Comparison of ENCODE assay signal across 8 mouse cellular contexts in the genomic region with DNA sequence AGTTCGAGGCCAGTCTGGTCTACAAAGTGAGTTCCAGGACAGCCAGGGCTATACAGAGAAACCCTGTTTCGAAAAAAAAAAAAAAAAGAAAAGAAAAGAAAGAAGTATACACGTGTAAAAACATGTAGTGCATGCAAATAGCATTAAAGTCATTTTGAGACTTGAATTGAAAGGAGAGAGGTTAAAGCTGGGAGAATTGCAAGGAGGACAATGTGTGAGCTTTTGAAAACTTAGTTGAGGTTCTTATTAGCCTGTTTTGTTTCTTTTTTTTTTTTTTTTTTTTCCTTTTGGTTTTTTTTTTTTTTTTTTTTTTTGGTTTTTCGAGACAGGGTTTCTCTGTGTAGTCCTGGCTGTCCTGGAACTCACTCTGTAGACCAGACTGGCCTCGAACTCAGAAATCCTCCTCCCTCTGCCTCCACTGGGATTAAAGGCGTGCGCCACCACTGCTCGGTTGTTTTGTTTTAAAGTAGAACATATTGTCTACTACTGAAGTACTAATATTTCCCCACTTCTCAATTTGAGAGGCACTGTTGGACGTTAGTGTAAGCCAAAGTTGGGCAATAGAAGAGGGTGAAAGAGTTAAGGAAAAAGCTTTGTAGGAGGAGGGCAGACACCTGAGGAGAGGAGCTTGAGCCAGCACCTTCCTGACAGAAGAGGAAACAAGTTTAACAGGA. TPM values are rescaled to one million over a fixed set of nuclear protein-coding genes. Genes with fewer than 3 reads are reported as not detected.
A peak's percentile ranks its signal among the peaks of the same experiment; 100 is the strongest.
DNase-seq lines count a peak whose midpoint lies in the region; ATAC-seq and TF ChIP-seq lines count a peak whose summit lies in the region.

No protein-coding gene starts in this region.

- 0 out of 2 replicates have a peak, but pooled peaks cover 2% of the 10 kb centered on the region for H3K36me3 ChIP-seq in spleen, adult 2 months (ENCODE audit: control insufficient read depth, insufficient read depth, low read length)
- H3K36me3 ChIP-seq in limb, embryonic 14.5 days (ENCODE audit: control insufficient read depth, insufficient read depth, low read length) = no peaks in the 10 kb centered on the region
- no peaks in the 10 kb centered on the region; the same call in 1 of the 2 replicates for H3K36me3 ChIP-seq in stomach, embryonic 14.5 days (ENCODE audit: control insufficient read depth, insufficient read depth, low read length)

- H3K9me3 ChIP-seq in limb, embryonic 14.5 days (ENCODE audit: control insufficient read depth, low read length) = no peaks in the 10 kb centered on the region
- no peaks in the 10 kb centered on the region for H3K9me3 ChIP-seq in stomach, embryonic 14.5 days (ENCODE audit: control insufficient read depth, low read depth, low read length)

- peak overlapping the region; percentile 88 for H3K9ac ChIP-seq in limb, embryonic 14.5 days (ENCODE audit: low read depth, low read length, severe bottlenecking)
- H3K9ac ChIP-seq in stomach, embryonic 14.5 days (replicated peaks; ENCODE audit: low read depth, low read length) = peak overlapping the region; percentile 74

- H3K4me3 ChIP-seq in cerebellum, adult 2 months (replicated peaks; ENCODE audit: insufficient read depth, low read depth, low read length) = peak overlapping the region; percentile 97
- H3K4me3 ChIP-seq in spleen, adult 2 months (ENCODE audit: extremely low read depth, insufficient read depth, insufficient read length) = peak overlapping the region; percentile 84
- peak overlapping the region; percentile 68 for H3K4me3 ChIP-seq in limb, embryonic 14.5 days (replicated peaks; ENCODE audit: low read length)
- H3K4me3 ChIP-seq in stomach, embryonic 14.5 days (ENCODE audit: low read depth, low read length) = peak overlapping the region; percentile 84

- DNase-seq in cerebellum, adult 2 months = no peak
- no peak for DNase-seq in cerebellum, adult 18-20 months
- no peak for DNase-seq in spleen, adult 2 months (ENCODE audit: low read depth in 1 of 2, low spot score in 2 of 2)
- DNase-seq in spleen, postnatal 4 days (ENCODE audit: low spot score in 2 of 2) = no peak
- no peak for DNase-seq in limb, embryonic 14.5 days (ENCODE audit: low spot score)
- DNase-seq in embryo, embryonic 10.5 days (ENCODE audit: low spot score) = no peak

- TF ChIP-seq CTCF in cerebellum, adult 2 months (IDR thresholded peaks at IDR 0.05; ENCODE audit: borderline replicate concordance, insufficient read depth, low read depth, low read length) = no peak
- TF ChIP-seq CTCF in spleen, adult 2 months (IDR thresholded peaks at IDR 0.05; ENCODE audit: extremely low read depth, insufficient read depth, insufficient read length, insufficient replicate concordance) = no peak

- peaks cover 4% of the 10 kb centered on the region; the same call in 1 of the 2 replicates for H3K4me1 ChIP-seq in cerebellum, adult 2 months (ENCODE audit: control insufficient read depth, insufficient read depth, low read length)
- peaks cover 8% of the 10 kb centered on the region for H3K4me1 ChIP-seq in spleen, adult 2 months (ENCODE audit: control insufficient read depth, insufficient read depth, insufficient read length)
- peaks cover 21% of the 10 kb centered on the region for H3K4me1 ChIP-seq in limb, embryonic 14.5 days (ENCODE audit: control insufficient read depth, insufficient read depth, low read length)
- peaks cover 29% of the 10 kb centered on the region for H3K4me1 ChIP-seq in stomach, embryonic 14.5 days (ENCODE audit: control insufficient read depth, insufficient read depth, low read length)

- H3K27ac ChIP-seq in cerebellum, adult 2 months (ENCODE audit: insufficient read depth, low read length) = peak overlapping the region; percentile 87
- H3K27ac ChIP-seq in spleen, adult 2 months (ENCODE audit: insufficient read depth, low read length) = peak overlapping the region; percentile 97
- H3K27ac ChIP-seq in limb, embryonic 14.5 days (replicated peaks; ENCODE audit: low read depth, low read length) = peak overlapping the region; percentile 97
- H3K27ac ChIP-seq in stomach, embryonic 14.5 days (ENCODE audit: low read length) = peak overlapping the region; percentile 97

- TF ChIP-seq POLR2A in cerebellum, adult 2 months (IDR thresholded peaks at IDR 0.05; ENCODE audit: borderline replicate concordance, insufficient read depth, low read length) = no peak
- no peak for TF ChIP-seq POLR2A in spleen, adult 2 months (IDR thresholded peaks at IDR 0.05; ENCODE audit: low read depth, low read length)
- TF ChIP-seq POLR2A in limb, embryonic 14.5 days (IDR thresholded peaks at IDR 0.05; ENCODE audit: borderline replicate concordance, extremely low read depth, insufficient read depth, insufficient read length) = no peak

- peak overlapping the region; percentile 79 for H3K4me2 ChIP-seq in limb, embryonic 14.5 days (replicated peaks; ENCODE audit: low read depth, low read length, severe bottlenecking)
- peak overlapping the region; percentile 62 for H3K4me2 ChIP-seq in stomach, embryonic 14.5 days (replicated peaks; ENCODE audit: low read depth, low read length)

- no peak for ATAC-seq in limb, embryonic 14.5 days (ENCODE audit: low FRiP score, low read depth)
- ATAC-seq in stomach, embryonic 14.5 days (ENCODE audit: insufficient number of reproducible peaks, insufficient read depth, low FRiP score, low read depth) = no peak
- ATAC-seq in frontal cortex, adult (ENCODE audit: low TSS enrichment) = no peak

- 49% methylated on average over 9 of the region's 9 CpGs for WGBS in cerebellum, adult 2 months
- WGBS in spleen, adult 2 months = 33% methylated on average over 8 of the region's 9 CpGs
- 36% methylated on average over 9 of the region's 9 CpGs for WGBS in limb, embryonic 14.5 days
- WGBS in stomach, embryonic 14.5 days = 42% methylated on average over 9 of the region's 9 CpGs

- no peaks in the 10 kb centered on the region for H3K27me3 ChIP-seq in cerebellum, adult 2 months (ENCODE audit: control insufficient read depth, insufficient read depth, low read length)
- no peaks in the 10 kb centered on the region for H3K27me3 ChIP-seq in spleen, adult 2 months (ENCODE audit: control insufficient read depth, insufficient read depth, low read length)
- H3K27me3 ChIP-seq in limb, embryonic 14.5 days (ENCODE audit: control insufficient read depth, insufficient read depth, low read length) = peaks cover 8% of the 10 kb centered on the region; the same call in 1 of the 2 replicates
- no peaks in the 10 kb centered on the region for H3K27me3 ChIP-seq in stomach, embryonic 14.5 days (ENCODE audit: control insufficient read depth, insufficient read depth, low read length)

RNA-seq across cellular contexts. Expression of a gene that starts 0.6 kb away (rescaled TPM):
- polyA plus RNA-seq in cerebellum, adult 2 months (2012; rRNA removed) = 37.2 and 39.7 TPM in 2 replicates
- polyA plus RNA-seq in spleen, adult 2 months (2012; rRNA removed) = 31.7 and 34.7 TPM in 2 replicates
- 49.9 and 60.3 TPM in 2 replicates for polyA plus RNA-seq in limb, embryonic 14.5 days (2012; rRNA removed)
- 36.0 and 36.8 TPM in 2 replicates for polyA plus RNA-seq in limb, embryonic 14.5 days (2014; fragmentation: Nextera tagmentation; extraction: Ambion mirVana)
- 37.2 and 38.7 TPM in 2 replicates for polyA plus RNA-seq in stomach, embryonic 14.5 days (2014; fragmentation: Nextera tagmentation; extraction: Ambion mirVana)

RNA-seq across cellular contexts. Expression of a gene that starts 2.5 kb away (rescaled TPM):
- polyA plus RNA-seq in cerebellum, adult 2 months (2012; rRNA removed) = 16.0 and 17.1 TPM in 2 replicates
- polyA plus RNA-seq in spleen, adult 2 months (2012; rRNA removed) = 124 and 126 TPM in 2 replicates
- polyA plus RNA-seq in limb, embryonic 14.5 days (2012; rRNA removed) = 23.0 and 26.6 TPM in 2 replicates
- polyA plus RNA-seq in limb, embryonic 14.5 days (2014; fragmentation: Nextera tagmentation; extraction: Ambion mirVana) = 18.4 and 19.9 TPM in 2 replicates
- polyA plus RNA-seq in stomach, embryonic 14.5 days (2014; fragmentation: Nextera tagmentation; extraction: Ambion mirVana) = 17.5 and 17.9 TPM in 2 replicates

RNA-seq across cellular contexts. Expression of a gene that starts 42.3 kb away (rescaled TPM):
- polyA plus RNA-seq in cerebellum, adult 2 months (2012; rRNA removed) = 3.8 and 3.9 TPM in 2 replicates
- 19.5 and 19.8 TPM in 2 replicates for polyA plus RNA-seq in spleen, adult 2 months (2012; rRNA removed)
- 132 and 148 TPM in 2 replicates for polyA plus RNA-seq in limb, embryonic 14.5 days (2012; rRNA removed)
- 106 and 115 TPM in 2 replicates for polyA plus RNA-seq in limb, embryonic 14.5 days (2014; fragmentation: Nextera tagmentation; extraction: Ambion mirVana)
- 90.3 and 92.1 TPM in 2 replicates for polyA plus RNA-seq in stomach, embryonic 14.5 days (2014; fragmentation: Nextera tagmentation; extraction: Ambion mirVana)

RNA-seq across cellular contexts. Expression of a gene that starts 43.1 kb away (rescaled TPM):
- polyA plus RNA-seq in cerebellum, adult 2 months (2012; rRNA removed) = 1.00 and 1.5 TPM in 2 replicates
- 0.66 and 9.3 TPM in 2 replicates for polyA plus RNA-seq in spleen, adult 2 months (2012; rRNA removed)
- 3.7 and 3.8 TPM in 2 replicates for polyA plus RNA-seq in limb, embryonic 14.5 days (2012; rRNA removed)
- polyA plus RNA-seq in limb, embryonic 14.5 days (2014; fragmentation: Nextera tagmentation; extraction: Ambion mirVana) = 4.6 and 5.5 TPM in 2 replicates
- 1.7 and 2.3 TPM in 2 replicates for polyA plus RNA-seq in stomach, embryonic 14.5 days (2014; fragmentation: Nextera tagmentation; extraction: Ambion mirVana)

RNA-seq across cellular contexts. Expression of a gene that starts 43.6 kb away (rescaled TPM):
- 0.61 and 0.70 TPM in 2 replicates for polyA plus RNA-seq in cerebellum, adult 2 months (2012; rRNA removed)
- polyA plus RNA-seq in spleen, adult 2 months (2012; rRNA removed) = 1.7 and 1.8 TPM in 2 replicates
- 1.4 TPM in 2 replicates for polyA plus RNA-seq in limb, embryonic 14.5 days (2012; rRNA removed)
- polyA plus RNA-seq in limb, embryonic 14.5 days (2014; fragmentation: Nextera tagmentation; extraction: Ambion mirVana) = 0.86 and 1.1 TPM in 2 replicates
- polyA plus RNA-seq in stomach, embryonic 14.5 days (2014; fragmentation: Nextera tagmentation; extraction: Ambion mirVana) = 0.78 and 1.2 TPM in 2 replicates
